Mouse (Mus musculus): ENCODE results near the gene Rhag.

- TF ChIP-seq POLR2A (IDR thresholded peaks at IDR 0.05; ENCODE audit: borderline replicate concordance, insufficient read depth, low read length): no peak
- TF ChIP-seq CTCF (IDR thresholded peaks at IDR 0.05; ENCODE audit: borderline replicate concordance, insufficient read depth, low read depth, low read length): no peak
These were observed 26.4 kb downstream of the Rhag start for GRCm38 (mm10) chr17:40837308-40837707.
